Mouse (Mus musculus) heart, adult 2 months (tissue): ENCODE results near the gene Agk.

Source experiments
- CTCF ChIP-seq: fragments of 200-600 bp; IDR thresholded peaks from 2 replicates; pipeline ENCODE4 v1.8.1; 2022; ENCODE audit warnings: antibody characterized with exemption, mild to moderate bottlenecking, moderate library complexity
- POLR2A ChIP-seq: fragments of 200-500 bp; IDR thresholded peaks from 2 replicates; pipeline ENCODE4 v1.6.1; 2011; ENCODE audit warnings: mild to moderate bottlenecking, low read depth, low read length, control low read depth; ENCODE audit not compliant: insufficient read depth

- no peak for TF ChIP-seq CTCF
- TF ChIP-seq POLR2A = no peak
Observed at GRCm38 (mm10) chr6:40413565-40413964, 88.6 kb downstream of the Agk start.
